Mouse (Mus musculus) regulatory T cell (primary cell): ENCODE data around the gene Gm10570.

ENCODE experiments used
- in situ Hi-C: fragments of 300-600 bp; cut with MboI, MseI; formaldehyde crosslinking; loops from one replicate; pipeline ENCODE4 v1.15.1; 2025; ENCODE audit warnings: high pct_unique_total_duplicates

Gene Gm10570

DNA sequence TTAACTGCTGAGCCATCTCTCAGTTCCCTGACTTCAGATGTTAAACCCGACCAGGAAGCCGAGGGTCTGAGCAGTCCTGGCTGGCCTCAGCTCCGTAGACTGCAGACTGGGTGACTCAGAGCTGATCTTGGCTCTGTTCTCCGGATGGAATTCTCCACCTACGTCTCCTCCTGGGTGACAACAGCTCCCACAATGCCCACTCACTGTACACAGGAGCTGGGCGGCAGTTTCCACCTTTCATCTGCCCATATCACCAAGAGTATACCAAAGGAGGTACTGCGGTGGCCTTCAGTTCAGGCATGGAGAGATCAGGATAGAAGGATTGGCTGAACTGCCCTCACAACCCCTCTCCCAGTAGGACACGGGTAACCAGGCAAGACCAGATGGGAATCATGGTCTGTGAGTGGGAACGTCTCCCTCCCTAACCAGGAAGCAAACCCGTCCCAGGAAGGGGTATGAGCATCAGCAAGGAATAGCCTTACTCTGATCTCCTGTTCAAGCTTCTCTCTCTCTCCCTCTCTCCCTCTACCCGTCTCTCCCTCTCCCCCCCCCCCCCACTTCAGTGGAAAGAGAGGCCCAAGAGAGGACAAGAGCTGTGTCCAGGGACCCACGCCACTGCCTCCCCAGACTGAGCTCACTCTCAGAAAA lies 34.7 kb downstream of the Gm10570 start:
- in situ Hi-C loops: no loop called here

DNA sequence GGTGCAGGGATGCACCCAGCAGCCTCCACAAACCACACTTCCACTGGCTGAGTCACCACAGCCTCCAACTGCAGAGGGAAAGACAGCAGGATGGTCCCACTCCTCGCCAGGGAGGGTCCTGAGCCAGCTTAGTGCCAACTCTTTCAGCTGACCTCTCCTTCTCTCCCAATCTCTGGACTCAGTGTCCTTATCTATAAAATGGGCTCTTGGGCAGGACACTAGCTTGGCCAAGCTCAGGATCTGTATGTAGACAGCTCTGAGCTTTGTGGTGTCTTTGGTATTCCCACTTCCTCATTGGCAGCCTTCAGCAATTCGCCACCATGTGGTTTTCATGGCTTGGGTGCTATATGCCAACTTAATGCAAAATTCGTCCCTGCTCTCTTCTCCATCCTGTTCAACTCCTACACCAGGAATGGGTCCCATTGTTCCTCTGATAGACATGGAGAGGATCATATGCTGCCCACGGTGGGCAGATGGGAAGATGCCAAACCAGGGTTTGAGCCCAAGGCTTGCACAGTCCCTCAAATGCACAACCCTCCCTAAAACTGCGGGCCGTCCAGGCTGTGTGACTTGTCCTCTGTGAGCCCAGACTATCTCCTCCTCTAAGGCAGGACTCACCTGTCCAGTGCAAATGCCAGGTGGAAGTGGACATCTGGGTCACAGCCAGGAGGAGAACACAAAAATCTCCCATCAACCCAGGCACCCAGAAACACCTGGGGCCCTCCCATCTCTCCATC lies 37.7 kb downstream of the Gm10570 start:
- in situ Hi-C loops: no loop called here

DNA sequence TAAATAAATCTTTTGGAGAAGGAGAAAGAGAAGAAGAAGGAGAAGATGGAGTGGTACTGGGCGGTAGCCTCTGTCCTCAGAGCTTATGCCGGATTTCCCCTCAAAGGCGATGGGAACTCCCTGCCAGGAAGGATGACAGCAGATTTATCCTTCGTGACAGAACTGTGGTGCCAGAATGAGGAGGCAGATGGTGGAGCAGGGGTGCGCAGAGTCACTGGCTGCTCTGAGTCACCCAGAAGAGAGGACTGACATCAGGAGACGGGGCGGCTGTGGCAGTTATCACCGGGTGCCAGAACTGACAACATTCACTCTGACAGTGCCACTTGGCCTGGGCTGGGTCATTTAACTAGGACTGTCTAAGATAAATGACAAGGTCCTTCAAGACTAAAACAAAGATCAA lies 38.4 kb downstream of the Gm10570 start:
- in situ Hi-C loops: no loop called here

DNA sequence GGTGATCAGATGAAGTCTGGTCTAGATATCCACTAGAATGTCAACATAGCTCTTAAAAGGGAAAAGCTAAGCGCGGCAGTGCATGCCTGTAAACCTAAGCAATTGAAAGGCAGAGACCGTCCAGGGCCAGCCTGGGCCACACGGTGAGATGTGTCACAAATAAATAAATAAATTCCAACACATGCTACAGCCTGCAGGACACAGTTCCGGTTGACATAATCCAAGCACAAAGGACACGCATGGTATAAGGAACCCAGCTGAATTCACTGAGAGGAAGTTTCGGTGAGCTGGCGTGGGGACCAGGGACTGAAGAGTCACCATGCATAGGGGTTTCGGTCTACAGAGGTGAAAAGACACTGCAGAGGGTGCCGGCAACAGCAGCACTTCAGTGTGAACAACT lies 39.7 kb downstream of the Gm10570 start:
- in situ Hi-C loops: no loop called here

DNA sequence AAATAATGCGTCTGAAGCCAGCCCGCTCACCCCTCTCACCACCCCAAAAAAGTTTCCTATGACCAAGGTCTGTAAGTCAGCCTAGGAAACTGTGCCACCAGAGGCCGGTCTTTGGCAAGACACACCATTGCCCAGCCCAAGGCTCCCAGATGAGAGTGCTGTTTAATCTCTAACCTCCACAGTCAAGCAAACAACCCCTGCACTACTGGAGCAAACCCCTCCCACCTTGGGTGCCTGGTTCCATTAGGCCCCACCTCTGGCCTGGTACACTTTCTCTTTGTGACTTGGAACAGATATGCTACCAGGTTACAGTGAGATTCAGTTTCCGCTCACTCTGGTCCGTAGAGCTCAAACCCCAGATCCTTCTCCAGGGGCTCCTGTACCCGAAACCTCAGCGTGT lies 41.4 kb downstream of the Gm10570 start:
- in situ Hi-C loops: no loop called here

- in situ Hi-C loops: no loop called here
Measured at GRCm38 (mm10) chr4:130266601-130267000, 41.9 kb downstream of the Gm10570 start.

- in situ Hi-C loops: no loop called here
Measured at GRCm38 (mm10) chr4:130264698-130265349, 43.6 kb downstream of the Gm10570 start.

DNA sequence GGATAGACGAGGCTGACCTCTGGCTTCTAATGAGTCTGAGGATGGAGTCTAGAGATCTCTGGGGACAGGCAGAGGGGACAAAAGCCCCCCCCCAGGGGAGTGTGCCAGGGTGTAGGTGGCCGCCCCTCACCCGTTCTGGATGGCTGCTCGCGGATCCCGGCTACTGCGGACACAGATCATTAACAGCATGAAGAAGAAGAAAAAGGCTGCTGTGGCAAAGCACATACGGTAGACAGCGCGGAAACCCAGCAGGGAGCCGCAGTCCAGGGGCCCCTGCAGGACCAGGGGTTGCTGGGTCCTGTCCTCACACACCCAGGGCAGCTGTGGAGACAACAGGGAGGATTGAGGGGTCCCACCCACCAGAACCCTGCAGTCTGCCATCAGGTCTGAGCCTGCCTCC lies 44.3 kb downstream of the Gm10570 start:
- in situ Hi-C loops: no loop called here

DNA sequence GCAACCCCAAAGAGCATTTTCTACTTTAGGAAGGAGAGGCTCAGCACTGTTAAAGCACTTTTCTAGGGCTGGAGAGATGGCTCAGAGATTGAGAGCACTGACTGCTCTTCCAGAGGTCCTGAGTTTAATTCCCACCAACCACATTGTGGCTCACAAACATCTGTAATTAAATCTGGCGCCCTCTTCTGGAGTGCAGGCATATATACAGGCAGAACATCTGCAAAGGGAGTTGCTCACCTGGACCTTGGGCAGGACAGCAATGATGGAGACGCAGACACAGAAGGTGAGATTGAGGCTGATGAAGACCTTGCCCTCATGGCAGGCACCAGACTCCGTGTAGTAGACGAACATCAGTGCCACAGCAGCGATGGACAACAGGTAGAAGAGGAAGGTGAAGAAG lies 48.1 kb downstream of the Gm10570 start:
- in situ Hi-C loops: no loop called here
